Mouse (Mus musculus): ENCODE measurements around the gene Rexo5. TPM values are rescaled to one million over a fixed set of nuclear protein-coding genes. Genes with fewer than 3 reads are reported as not detected.

Gene Rexo5
- polyA plus RNA-seq, 1 experiment from 2014 or later = 9.2 TPM

GRCm38 (mm10) chr7:119760527-119760951 is 33.3 kb upstream of the Rexo5 start, which contains the start of gene Acsm3:
Acsm3 (plus strand) TSS chr7:119760923.
- no peaks in the 10 kb centered on the region for H3K27me3 ChIP-seq (replicated peaks; ENCODE audit: insufficient read depth, low read length)
- H3K4me3 ChIP-seq (ENCODE audit: low read depth, low read length) = no peak within 1 kb of the TSS
- no peak within 1 kb of the TSS for H3K4me2 ChIP-seq (replicated peaks; ENCODE audit: low read depth, low read length)
- DNase-seq (ENCODE audit: low spot score) (no peak), ATAC-seq (no peak)
- no peak within 1 kb of the TSS for H3K9ac ChIP-seq (replicated peaks; ENCODE audit: low read depth)
- 30% methylated on average over 11 of the region's 11 CpGs for WGBS
- no peaks in the 10 kb centered on the region for H3K4me1 ChIP-seq (ENCODE audit: insufficient read depth, low read depth, low read length)
- no peak within 1 kb of the TSS for H3K27ac ChIP-seq (ENCODE audit: low read length)
- TF ChIP-seq CTCF (IDR thresholded peaks at IDR 0.05) = no peak
- TF ChIP-seq EP300 (IDR thresholded peaks at IDR 0.05) = no peak
- no peaks in the 10 kb centered on the region for H3K36me3 ChIP-seq (ENCODE audit: insufficient read depth, low read length)
- H3K9me3 ChIP-seq (ENCODE audit: low read length) = no peaks in the 10 kb centered on the region

GRCm38 (mm10) chr7:119762166-119762697 is 31.6 kb upstream of the Rexo5 start:
- 29% methylated on average over 4 of the region's 4 CpGs for WGBS
- Histone ChIP-seq H3K27me3 (replicated peaks; ENCODE audit: insufficient read depth, low read length) (no peaks in the 10 kb centered on the region), H3K4me1 (ENCODE audit: insufficient read depth, low read depth, low read length) (no peaks in the 10 kb centered on the region), H3K27ac (ENCODE audit: low read length) (no peak overlapping the region), H3K4me2 (replicated peaks; ENCODE audit: low read depth, low read length) (no peak overlapping the region), H3K9ac (replicated peaks; ENCODE audit: low read depth) (no peak overlapping the region), H3K9me3 (ENCODE audit: low read length) (no peaks in the 10 kb centered on the region), H3K4me3 (ENCODE audit: low read depth, low read length) (no peak overlapping the region), H3K36me3 (ENCODE audit: insufficient read depth, low read length) (no peaks in the 10 kb centered on the region)
- DNase-seq (ENCODE audit: low spot score) (no peak), ATAC-seq (no peak)
- no peak for TF ChIP-seq EP300 (IDR thresholded peaks at IDR 0.05)
- TF ChIP-seq CTCF (IDR thresholded peaks at IDR 0.05) = no peak

GRCm38 (mm10) chr7:119764377-119764776 is 29.4 kb upstream of the Rexo5 start:
- no peaks in the 10 kb centered on the region for H3K27me3 ChIP-seq (replicated peaks; ENCODE audit: insufficient read depth, low read length)
- H3K27ac ChIP-seq (ENCODE audit: low read length) = no peak overlapping the region
- WGBS = 91% methylated on average over 3 of the region's 3 CpGs
- ATAC-seq (no peak), DNase-seq (ENCODE audit: low spot score) (no peak)
- no peaks in the 10 kb centered on the region for H3K36me3 ChIP-seq (ENCODE audit: insufficient read depth, low read length)
- TF ChIP-seq CTCF (IDR thresholded peaks at IDR 0.05) (no peak), EP300 (IDR thresholded peaks at IDR 0.05) (no peak)
- no peak overlapping the region for H3K4me3 ChIP-seq (ENCODE audit: low read depth, low read length)
- no peaks in the 10 kb centered on the region for H3K9me3 ChIP-seq (ENCODE audit: low read length)
- H3K4me2 ChIP-seq (replicated peaks; ENCODE audit: low read depth, low read length) = no peak overlapping the region
- no peaks in the 10 kb centered on the region for H3K4me1 ChIP-seq (ENCODE audit: insufficient read depth, low read depth, low read length)
- H3K9ac ChIP-seq (replicated peaks; ENCODE audit: low read depth) = no peak overlapping the region

- WGBS = 77% methylated on average over 6 of the region's 6 CpGs
- Histone ChIP-seq H3K27ac (ENCODE audit: low read length) (no peak overlapping the region), H3K27me3 (replicated peaks; ENCODE audit: insufficient read depth, low read length) (no peaks in the 10 kb centered on the region), H3K9me3 (ENCODE audit: low read length) (no peaks in the 10 kb centered on the region), H3K4me1 (ENCODE audit: insufficient read depth, low read depth, low read length) (no peaks in the 10 kb centered on the region), H3K4me2 (replicated peaks; ENCODE audit: low read depth, low read length) (no peak overlapping the region), H3K36me3 (ENCODE audit: insufficient read depth, low read length) (no peaks in the 10 kb centered on the region), H3K4me3 (ENCODE audit: low read depth, low read length) (no peak overlapping the region), H3K9ac (replicated peaks; ENCODE audit: low read depth) (no peak overlapping the region)
- TF ChIP-seq CTCF (IDR thresholded peaks at IDR 0.05) (no peak), EP300 (IDR thresholded peaks at IDR 0.05) (no peak)
- ATAC-seq (no peak), DNase-seq (ENCODE audit: low spot score) (no peak)
Observed at GRCm38 (mm10) chr7:119766996-119767395, 26.8 kb upstream of the Rexo5 start.

GRCm38 (mm10) chr7:119769895-119770294 is 23.9 kb upstream of the Rexo5 start:
- H3K36me3 ChIP-seq (ENCODE audit: insufficient read depth, low read length) = no peaks in the 10 kb centered on the region
- 90% methylated on average over 8 of the region's 8 CpGs for WGBS
- no peak for ATAC-seq
- H3K27me3 ChIP-seq (replicated peaks; ENCODE audit: insufficient read depth, low read length) = no peaks in the 10 kb centered on the region
- no peak overlapping the region for H3K27ac ChIP-seq (ENCODE audit: low read length)
- no peak for TF ChIP-seq EP300 (IDR thresholded peaks at IDR 0.05)
- TF ChIP-seq CTCF (IDR thresholded peaks at IDR 0.05) = no peak
- no peak overlapping the region for H3K9ac ChIP-seq (replicated peaks; ENCODE audit: low read depth)
- no peak for DNase-seq (ENCODE audit: low spot score)
- no peaks in the 10 kb centered on the region for H3K4me1 ChIP-seq (ENCODE audit: insufficient read depth, low read depth, low read length)
- H3K4me3 ChIP-seq (ENCODE audit: low read depth, low read length) = no peak overlapping the region
- H3K9me3 ChIP-seq (ENCODE audit: low read length) = no peaks in the 10 kb centered on the region
- H3K4me2 ChIP-seq (replicated peaks; ENCODE audit: low read depth, low read length) = no peak overlapping the region

- no peaks in the 10 kb centered on the region for H3K4me1 ChIP-seq (ENCODE audit: insufficient read depth, low read depth, low read length)
- H3K27me3 ChIP-seq (replicated peaks; ENCODE audit: insufficient read depth, low read length) = no peaks in the 10 kb centered on the region
- 79% methylated on average over 2 of the region's 2 CpGs for WGBS
- no peak overlapping the region for H3K9ac ChIP-seq (replicated peaks; ENCODE audit: low read depth)
- H3K4me3 ChIP-seq (ENCODE audit: low read depth, low read length) = no peak overlapping the region
- H3K9me3 ChIP-seq (ENCODE audit: low read length) = no peaks in the 10 kb centered on the region
- H3K36me3 ChIP-seq (ENCODE audit: insufficient read depth, low read length) = peaks cover 19% of the 10 kb centered on the region; the same call in 1 of the 2 replicates
- DNase-seq (ENCODE audit: low spot score) (peak; percentile 78), ATAC-seq (peak; percentile 72)
- TF ChIP-seq EP300 (IDR thresholded peaks at IDR 0.05) (no peak), CTCF (IDR thresholded peaks at IDR 0.05) (peak; percentile 41)
- no peak overlapping the region for H3K4me2 ChIP-seq (replicated peaks; ENCODE audit: low read depth, low read length)
- H3K27ac ChIP-seq (ENCODE audit: low read length) = no peak overlapping the region
Observed at GRCm38 (mm10) chr7:119783453-119783852, 10.4 kb upstream of the Rexo5 start.

GRCm38 (mm10) chr7:119784908-119785307 is 8.9 kb upstream of the Rexo5 start:
- H3K9me3 ChIP-seq (ENCODE audit: low read length) = no peaks in the 10 kb centered on the region
- H3K36me3 ChIP-seq (ENCODE audit: insufficient read depth, low read length) = peaks cover 19% of the 10 kb centered on the region; the same call in 1 of the 2 replicates
- H3K4me2 ChIP-seq (replicated peaks; ENCODE audit: low read depth, low read length) = no peak overlapping the region
- 77% methylated on average over 5 of the region's 5 CpGs for whole genome bisulfite sequencing
- no peak for TF ChIP-seq EP300 (IDR thresholded peaks at IDR 0.05)
- TF ChIP-seq CTCF (IDR thresholded peaks at IDR 0.05) = no peak
- H3K9ac ChIP-seq (replicated peaks; ENCODE audit: low read depth) = no peak overlapping the region
- no peak overlapping the region for H3K27ac ChIP-seq (ENCODE audit: low read length)
- DNase-seq (ENCODE audit: low spot score) (no peak), ATAC-seq (no peak)
- H3K4me1 ChIP-seq (ENCODE audit: insufficient read depth, low read depth, low read length) = no peaks in the 10 kb centered on the region
- no peak overlapping the region for H3K4me3 ChIP-seq (ENCODE audit: low read depth, low read length)
- H3K27me3 ChIP-seq (replicated peaks; ENCODE audit: insufficient read depth, low read length) = no peaks in the 10 kb centered on the region

Measured in lung, postnatal 0 days (tissue).